Mouse (Mus musculus) ES-E14 (cell line): ENCODE results near the gene Ces3b.

Source experiments
- CHD2 ChIP-seq: IDR thresholded peaks from 2 replicates; pipeline ENCODE4 v1.6.1; 2014; ENCODE audit warnings: mild to moderate bottlenecking, low read depth, low read length, inconsistent platforms
- MAFK ChIP-seq: IDR thresholded peaks from 2 replicates; pipeline ENCODE4 v1.6.1; 2014; ENCODE audit warnings: mild to moderate bottlenecking, low read depth, low read length, inconsistent platforms; ENCODE audit not compliant: insufficient read depth
- ZC3H11A ChIP-seq: IDR thresholded peaks from 2 replicates; pipeline ENCODE4 v1.6.1; 2012; ENCODE audit warnings: low read depth, mild to moderate bottlenecking, inconsistent platforms, low read length, borderline replicate concordance
- ZNF384 ChIP-seq: IDR thresholded peaks from 2 replicates; pipeline ENCODE4 v1.6.1; 2012; ENCODE audit warnings: low read depth, low read length, inconsistent platforms

DNA sequence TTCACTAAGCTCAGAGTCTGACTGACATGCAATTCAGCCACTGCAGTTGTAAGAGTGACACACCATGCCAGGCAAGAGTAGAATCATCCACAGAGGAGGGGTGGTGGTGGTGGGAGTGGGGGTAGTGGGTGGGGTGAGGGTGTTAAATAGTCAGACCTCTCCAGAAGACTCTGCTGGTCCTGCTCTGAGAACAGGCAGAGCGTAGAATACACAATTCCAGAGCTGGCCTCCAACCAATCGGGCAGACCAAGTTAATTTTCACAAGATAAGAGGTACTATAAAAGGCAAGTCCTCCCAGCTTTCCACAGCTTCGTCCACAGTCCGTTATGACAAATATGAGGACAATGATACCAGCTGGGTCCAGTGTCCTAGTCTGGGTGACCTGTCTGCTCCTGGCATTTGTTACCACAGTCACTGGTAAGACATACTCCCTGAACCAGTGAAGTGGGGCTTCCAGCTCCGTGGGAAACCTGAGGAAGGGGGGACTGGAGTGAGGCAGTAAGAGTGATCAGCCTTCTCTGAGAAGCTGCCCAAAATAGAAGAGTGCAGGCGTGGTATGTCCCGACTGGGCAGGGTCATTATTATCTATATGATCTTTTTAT is at the start of gene Ces3b:
- no peak for TF ChIP-seq CHD2
- no peak for TF ChIP-seq ZC3H11A
- no peak for TF ChIP-seq MAFK
- no peak for TF ChIP-seq ZNF384
